Mouse (Mus musculus): ENCODE results near the gene Gimap8. TPM values are rescaled to one million over a fixed set of nuclear protein-coding genes. Genes with fewer than 3 reads are reported as not detected.
"Not testable (repeated sequence)": the region's sequence is repeated elsewhere in the genome, so short reads cannot be mapped to it uniquely, and the experiment has no call there.

Gene Gimap8
- total RNA-seq, 2 experiments from 2014 or later = 11.7 to 14.8 TPM

GRCm38 (mm10) chr6:48678391-48678790 is 31.4 kb downstream of the Gimap8 start:
- DNase-seq = no peak

GRCm38 (mm10) chr6:48679701-48680100 is 32.7 kb downstream of the Gimap8 start:
- no peak for DNase-seq

DNA sequence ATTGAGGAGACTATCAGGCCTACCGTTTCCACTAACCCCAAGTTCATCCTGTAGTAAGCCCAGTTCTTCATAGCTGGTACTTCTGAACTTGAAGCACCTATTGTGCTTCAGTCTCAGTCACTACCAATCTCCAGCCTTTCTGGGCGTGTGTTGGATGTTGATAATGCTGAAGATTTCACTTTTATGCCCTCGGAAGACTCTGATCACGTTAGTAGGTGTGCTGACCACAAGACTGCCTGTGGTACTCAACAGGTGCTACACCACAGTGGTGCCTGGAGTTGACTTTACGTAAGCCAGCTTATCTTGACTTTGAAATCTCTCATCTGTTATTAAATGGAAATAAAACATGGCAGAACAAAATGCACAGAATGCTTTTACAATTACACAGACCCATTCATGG is 33.4 kb downstream of the Gimap8 start:
- DNase-seq = no peak

DNA sequence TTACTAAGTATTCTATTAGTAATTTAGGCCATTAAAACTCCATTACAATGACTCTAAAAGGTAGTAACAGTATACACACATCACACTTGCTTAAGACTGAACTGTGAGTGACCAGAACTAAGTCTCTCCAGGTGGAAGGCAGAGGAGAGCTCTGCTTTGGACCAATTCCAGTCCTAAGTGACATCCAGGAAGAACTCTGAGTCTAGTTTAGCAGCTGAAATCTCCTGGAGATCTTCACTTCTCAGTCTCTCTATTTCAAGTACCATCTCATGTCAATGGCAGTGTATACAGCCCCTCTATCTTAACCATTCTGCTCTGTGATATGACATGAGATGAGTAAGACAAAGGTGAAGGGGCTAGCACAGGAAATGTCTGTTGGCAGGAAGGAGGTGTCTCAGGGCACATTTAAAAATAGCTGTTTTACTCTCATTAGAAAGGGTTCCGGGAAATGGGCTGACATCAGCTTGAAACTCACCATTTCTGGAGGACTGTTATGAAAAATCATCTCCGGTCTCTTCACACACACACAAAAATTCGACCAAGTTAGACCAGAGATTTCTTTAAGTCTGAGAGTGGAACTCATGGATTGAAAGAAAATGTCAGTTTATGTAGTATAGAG is 34.5 kb downstream of the Gimap8 start:
- no peak for DNase-seq

- DNase-seq = no peak
Measured at GRCm38 (mm10) chr6:48682271-48682670, 35.2 kb downstream of the Gimap8 start.

DNA sequence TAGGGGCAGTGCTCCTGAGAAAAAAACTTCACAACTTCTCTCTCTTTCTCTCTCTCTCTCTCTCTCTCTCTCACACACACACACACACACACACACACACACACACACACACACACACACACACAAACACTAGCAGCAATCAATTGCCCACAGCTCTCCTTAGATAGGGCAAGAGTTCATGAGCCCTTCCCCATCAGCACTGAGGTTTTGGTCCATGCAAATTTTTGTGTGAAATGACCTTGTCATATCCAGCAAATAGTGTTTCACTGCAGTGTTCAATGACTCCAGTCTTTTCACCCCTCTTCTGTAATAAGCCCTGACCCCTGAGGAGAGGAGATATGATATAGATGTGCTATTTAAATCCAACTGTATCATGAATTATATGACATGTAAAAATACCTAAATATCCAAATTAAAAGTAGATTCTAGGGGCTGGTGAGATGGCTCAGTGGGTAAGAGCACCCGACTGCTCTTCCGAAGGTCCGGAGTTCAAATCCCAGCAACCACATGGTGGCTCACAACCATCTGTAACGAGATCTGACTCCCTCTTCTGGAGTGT is 36.3 kb downstream of the Gimap8 start:
- DNase-seq = not testable (repeated sequence)

DNA sequence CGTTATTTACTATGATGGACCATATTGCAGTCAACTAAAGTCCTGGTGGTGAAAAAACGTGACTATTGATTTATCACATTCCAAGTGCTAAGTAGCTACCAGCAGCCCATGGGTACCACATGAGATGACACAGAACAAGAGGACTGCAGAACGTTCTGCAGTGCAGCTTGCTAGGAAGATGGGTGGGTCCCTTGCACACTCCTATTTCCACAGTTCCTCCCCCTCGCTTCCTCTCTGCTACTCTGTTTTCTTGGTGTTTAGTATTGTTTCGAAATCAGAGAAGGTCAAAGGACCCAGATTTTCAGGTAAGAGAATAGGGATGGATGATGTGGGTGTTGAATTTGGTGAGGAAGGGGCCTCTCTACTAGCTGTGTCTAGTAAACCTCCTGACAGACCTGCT is 37.3 kb downstream of the Gimap8 start, which contains the start of gene Gimap4:
Gene Gimap4 (plus strand): TSS at position 231 of the 400 bp plus-strand sequence.
- DNase-seq = no peak

GRCm38 (mm10) chr6:48684806-48685205 is 37.8 kb downstream of the Gimap8 start:
- no peak for DNase-seq

GRCm38 (mm10) chr6:48685251-48685650 is 38.2 kb downstream of the Gimap8 start:
- no peak for DNase-seq

DNA sequence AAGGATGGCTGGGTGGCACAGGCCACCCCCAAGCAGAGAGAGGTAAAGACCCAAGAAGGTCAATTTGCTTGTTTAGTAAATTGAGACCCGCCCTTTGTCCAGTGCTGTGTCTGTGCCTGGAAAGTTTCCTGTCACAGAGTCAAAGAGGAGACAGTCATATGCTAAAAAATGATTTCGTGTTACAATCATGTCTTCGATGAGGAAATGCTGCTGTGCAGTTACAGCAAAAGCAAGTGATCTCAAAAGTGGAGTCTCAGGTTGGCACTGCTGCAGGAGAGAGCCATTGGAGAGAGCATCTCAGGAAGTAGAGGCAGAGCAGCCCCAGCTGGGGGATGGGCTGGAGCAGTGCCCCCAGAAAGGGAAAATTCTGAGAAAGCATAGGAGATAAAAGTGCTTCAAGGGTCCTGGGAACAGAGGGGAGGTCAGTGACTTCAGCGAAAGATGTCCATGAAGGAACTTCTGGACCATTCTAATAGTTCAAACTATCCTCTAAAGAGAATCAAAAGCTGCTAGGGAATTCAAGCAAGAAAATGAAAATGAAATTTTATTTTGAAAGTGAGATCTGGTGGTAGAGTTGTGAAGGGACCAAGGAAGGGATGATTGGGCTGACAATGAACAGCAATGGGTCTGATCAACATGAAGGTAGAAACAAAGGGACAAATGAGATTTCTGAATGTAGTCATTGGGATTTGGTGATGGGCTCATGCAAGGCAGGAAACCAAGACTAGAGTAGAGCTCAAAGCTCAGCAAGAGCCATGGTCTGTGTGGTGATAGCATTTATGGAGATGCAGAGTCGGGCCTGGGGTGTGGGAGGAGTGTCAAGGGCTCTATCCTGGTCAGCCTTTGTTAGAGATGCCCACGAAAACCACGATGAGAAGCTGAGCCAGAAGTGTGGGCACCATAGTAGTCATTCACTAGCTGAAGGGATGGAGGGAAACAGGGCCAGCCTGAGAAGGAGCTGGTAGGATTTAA is 38.9 kb downstream of the Gimap8 start:
- no peak for DNase-seq

DNA sequence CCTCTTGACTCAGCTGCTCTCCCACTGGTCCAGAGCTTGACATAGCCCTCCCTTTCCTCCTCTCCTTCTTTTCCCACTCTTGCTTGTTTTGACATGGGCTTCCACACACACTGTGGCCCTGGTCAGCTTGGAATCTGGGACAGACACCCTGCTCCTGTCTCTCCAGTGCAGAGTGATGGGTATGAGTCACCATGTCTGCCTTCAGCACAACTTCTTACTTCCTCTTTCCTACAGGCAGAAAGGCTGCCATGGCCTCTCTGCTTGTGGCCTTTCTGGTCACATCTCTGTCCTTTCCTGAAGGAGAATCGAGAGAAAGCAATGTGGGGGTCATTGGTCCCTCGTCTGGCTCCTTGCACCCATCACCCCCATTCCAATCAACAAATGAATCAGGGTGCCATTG is 40.0 kb downstream of the Gimap8 start:
- no peak for DNase-seq

GRCm38 (mm10) chr6:48689320-48689719 is 42.3 kb downstream of the Gimap8 start:
- no peak for DNase-seq

GRCm38 (mm10) chr6:48692962-48693361 is 45.9 kb downstream of the Gimap8 start:
- DNase-seq = no peak

- DNase-seq = no peak
Measured at GRCm38 (mm10) chr6:48696830-48697554, 50.0 kb downstream of the Gimap8 start.

DNA sequence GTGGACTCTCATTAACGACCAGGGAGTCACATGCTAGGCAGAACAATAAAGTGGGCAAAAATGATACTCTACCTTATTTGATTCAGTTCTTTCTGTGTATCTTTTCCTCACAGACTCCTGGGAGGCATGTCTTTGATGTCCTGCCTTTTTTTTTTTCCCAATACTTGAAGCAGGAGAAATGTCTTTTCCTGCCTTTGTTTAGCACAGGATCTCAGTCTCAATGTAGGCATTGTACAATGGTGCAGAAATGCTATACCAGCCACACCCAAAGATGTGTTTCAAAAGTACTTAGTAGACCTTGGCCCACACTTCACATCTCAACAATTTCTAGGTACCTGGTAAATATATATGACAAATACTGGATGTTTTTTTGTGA is 50.5 kb downstream of the Gimap8 start:
- DNase-seq = no peak

DNA sequence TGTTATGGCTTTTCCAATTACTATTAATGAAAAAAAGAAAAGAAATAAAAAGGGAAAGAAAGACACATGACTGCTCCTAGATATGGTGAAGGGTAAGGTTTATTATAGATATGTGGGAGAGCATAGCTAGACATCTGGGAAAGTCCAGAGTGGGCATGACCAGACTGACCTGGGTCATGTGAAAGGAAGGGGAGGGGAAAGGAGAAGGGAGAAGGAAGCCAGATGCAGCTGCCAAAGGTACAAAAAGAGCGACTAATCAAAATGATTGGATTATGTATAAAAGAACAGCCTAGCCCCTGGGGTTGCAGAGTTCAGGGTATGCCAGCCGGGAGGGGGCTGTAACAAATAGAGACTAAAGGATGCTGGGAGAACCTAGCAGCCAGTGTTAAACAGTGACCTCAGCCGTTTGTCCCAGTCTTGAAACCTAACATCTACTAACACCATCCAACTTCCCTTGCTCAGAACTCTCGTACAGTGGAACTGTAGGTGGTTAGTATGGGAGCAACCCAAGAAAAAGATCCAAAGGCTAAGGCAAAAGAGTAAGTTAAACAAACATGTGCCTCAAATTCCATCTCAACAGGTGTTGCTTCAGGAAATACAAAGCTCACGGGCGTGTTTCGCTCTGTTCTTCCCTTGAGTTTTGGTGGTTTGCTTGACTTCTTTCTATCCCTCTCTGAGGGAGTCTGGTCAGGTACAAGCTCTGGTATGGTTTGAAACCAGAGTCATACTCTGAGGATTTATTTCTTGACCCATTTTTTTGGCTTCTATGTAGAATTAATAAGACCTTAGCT is 51.2 kb downstream of the Gimap8 start:
- no peak for DNase-seq

DNA sequence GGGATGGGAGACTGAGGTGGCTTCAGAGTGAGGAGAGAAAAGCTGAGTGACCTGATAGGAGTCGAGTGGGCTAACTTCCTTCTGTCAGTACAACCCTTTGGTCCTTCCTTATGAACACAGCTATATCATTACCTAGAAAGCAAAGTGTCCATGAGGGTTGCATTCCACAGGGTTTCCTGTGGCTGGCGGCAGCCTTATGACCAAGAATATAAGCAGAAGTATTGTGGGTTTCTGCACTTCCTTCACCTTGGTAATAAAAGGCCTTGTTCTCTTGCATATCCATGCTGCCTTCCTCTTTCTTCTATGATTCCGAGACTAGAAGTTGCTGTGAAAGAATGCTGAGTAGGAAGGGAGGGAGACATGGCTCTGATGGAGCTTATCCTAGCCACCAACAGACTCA is 51.9 kb downstream of the Gimap8 start:
- DNase-seq = no peak

DNA sequence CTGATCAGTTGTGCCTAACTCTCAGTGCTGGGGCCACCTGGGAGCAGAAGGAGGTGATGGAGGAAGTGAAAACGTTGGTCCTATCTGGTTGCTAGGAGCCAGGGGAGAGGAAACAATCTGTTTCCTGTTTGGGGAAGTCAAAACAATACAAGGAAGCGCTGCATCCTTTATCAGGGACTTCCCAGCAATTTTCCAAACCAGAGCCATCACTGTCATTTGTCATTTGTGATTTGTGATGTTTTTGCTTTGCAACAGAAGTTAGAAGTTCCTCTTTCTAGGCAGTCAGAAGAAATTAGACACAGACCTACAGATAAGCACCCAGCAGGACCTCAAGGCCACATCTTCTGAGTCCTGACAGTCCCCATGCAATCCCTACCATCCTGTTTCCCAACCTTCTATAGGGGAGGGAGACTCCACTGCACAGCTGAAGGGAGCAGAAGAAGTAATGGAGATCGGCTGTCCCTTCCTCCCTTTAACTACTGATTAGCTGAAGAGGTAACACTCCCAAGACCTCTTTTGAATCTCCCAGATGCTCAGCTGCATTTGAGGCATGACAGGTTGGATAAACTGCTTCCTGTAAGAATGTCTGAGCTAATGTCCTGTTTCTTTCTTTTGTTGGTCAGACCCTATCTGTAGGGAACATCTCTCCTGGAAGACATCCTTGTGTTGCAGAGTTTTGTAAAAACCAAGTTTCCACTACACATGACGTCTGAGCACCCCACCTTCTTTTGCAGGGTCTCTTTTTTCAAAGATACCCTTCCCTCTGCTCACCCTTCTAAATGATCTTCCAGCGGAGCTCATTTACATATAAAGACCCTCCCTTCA is 53.4 kb downstream of the Gimap8 start:
- no peak for DNase-seq

GRCm38 (mm10) chr6:48702146-48702545 is 55.1 kb downstream of the Gimap8 start:
- DNase-seq = no peak

DNA sequence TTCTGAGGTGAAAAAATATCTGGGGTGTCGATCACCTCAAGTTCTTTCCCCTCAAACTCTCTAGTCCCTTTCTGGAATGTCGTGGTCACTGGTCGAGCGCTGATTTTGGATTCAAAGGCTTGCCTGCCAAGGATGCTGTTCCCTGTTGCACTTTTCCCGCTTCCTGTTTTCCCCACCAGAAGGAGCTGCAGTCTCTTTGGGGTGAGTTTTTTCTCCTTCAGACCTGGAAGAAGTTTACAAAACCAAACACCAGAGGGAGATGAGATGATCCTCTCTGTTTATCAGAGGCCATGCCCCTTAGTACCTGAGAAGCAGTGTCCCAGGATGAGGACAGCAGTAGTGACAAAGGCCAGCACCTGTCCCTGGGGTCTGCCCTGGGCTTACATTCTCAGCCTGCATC is 55.6 kb downstream of the Gimap8 start:
- no peak for DNase-seq

GRCm38 (mm10) chr6:48704146-48704545 is 57.1 kb downstream of the Gimap8 start:
- no peak for DNase-seq

Measured in adrenal gland, postnatal 10 days (tissue).